Mouse (Mus musculus) right cerebral cortex, postnatal 14 days (tissue): ENCODE data around the gene Gm10260.

Source experiments
- DNase-seq: peaks from one replicate; pipeline ENCODE4 v3.0.0; 2022

Gene Gm10260

GRCm38 (mm10) chr13:97760532-97760931, at the start of gene Gm10260:
TSS of gene Gm10260 (minus strand) at chr13:97760632.
- DNase-seq: no peak

DNA sequence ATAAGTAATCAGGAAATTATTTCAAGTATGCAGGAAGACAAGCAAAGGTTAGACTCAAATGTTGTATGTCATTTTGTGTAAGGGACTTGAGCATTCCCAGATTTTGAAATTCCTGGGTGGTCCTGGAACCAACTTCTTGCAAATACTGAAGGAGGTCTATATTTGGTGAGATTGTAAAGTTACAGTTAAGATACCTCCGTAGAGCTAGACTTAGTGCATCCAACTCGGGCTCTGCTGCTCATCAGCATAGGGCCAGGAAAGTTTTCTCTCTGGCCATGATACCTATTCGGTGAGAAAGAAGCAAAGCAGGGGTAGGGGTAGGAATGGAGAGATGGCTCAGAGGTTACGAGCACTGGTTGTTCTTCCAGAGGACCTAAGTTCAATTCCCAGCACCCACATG, 49.4 kb upstream of the Gm10260 start:
- no peak for DNase-seq

DNA sequence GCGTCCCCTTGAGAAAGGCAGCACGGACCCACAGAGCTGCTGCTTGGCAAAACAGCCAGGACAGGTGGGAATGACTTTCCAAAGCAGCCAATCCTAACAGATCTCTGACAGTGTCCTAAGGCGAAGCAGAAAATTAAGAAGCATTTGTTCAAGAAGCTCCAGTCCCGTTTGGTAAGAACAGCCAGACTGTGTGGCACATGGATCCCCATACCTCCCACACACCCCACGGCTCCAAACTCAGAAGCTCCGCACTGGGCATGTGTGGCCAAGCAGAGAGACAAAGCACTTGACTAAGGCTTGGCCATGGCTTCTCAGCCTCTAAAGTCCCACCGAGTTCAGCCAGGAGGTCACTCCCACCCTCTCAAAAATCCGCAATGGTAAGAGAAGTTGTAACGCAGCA, 45.5 kb upstream of the Gm10260 start:
- DNase-seq: peak; percentile 15

DNA sequence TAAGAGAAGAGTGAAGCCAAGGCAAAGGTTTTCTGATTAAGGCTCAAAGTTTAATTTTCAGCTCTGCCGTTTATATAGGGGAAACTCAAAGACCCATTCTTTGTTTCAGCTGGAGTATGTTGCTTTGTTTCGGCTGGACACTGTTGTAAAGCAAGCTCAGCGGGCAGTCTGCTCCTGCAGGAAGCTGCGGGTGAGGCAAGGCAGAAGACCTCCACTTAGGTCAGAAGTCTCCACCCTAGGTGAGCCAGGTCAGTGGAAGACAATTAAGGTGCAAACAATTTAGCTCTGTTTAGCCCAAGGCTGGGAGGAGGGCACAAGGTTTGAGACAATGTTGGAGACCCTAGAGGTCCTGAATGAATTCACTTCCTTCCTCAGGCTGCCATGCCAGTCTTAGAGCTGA, 42.0 kb upstream of the Gm10260 start:
- no peak for DNase-seq

GRCm38 (mm10) chr13:97797462-97797861, 37.0 kb upstream of the Gm10260 start:
- DNase-seq: no peak

DNA sequence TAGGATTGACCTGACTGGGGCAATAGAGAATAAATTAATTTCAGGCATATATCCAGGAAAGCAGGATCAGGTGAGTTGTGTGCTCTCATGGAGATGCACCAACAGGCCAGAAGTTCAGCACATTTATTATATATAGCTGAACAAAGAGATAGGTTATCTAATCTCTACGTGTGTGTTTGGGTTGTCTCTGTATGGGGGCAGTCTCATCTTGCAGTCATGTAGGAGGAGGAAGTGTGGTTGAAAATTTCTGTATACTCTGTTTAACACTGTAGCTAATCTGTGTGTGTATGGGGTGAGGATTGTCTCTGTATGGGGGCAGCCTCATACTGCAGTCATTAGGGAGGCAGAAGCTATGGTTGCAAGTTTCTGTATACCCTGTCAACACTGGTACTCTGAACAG, 34.3 kb upstream of the Gm10260 start:
- DNase-seq: no peak

DNA sequence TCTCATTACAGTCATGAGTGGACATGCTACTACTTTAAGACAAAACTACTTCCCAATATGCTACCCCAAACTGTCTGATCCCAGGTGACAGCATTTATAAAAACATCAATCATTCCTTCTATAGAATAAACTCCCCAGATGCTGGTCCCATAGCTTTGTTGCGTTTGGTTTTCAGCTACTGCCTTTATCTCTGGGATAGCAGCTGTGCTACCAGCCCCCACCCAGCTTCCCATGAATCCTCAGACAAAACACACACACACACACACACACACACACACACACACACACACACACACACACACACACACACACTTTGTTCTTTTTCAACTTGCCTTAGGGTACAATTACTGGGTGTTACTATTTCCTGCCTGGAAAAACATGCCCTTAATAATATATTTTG, 33.5 kb upstream of the Gm10260 start:
- no peak for DNase-seq

GRCm38 (mm10) chr13:97791664-97792063, 31.2 kb upstream of the Gm10260 start:
- DNase-seq: no peak

- DNase-seq: no peak
Measured at GRCm38 (mm10) chr13:97789782-97790450, 29.5 kb upstream of the Gm10260 start.

DNA sequence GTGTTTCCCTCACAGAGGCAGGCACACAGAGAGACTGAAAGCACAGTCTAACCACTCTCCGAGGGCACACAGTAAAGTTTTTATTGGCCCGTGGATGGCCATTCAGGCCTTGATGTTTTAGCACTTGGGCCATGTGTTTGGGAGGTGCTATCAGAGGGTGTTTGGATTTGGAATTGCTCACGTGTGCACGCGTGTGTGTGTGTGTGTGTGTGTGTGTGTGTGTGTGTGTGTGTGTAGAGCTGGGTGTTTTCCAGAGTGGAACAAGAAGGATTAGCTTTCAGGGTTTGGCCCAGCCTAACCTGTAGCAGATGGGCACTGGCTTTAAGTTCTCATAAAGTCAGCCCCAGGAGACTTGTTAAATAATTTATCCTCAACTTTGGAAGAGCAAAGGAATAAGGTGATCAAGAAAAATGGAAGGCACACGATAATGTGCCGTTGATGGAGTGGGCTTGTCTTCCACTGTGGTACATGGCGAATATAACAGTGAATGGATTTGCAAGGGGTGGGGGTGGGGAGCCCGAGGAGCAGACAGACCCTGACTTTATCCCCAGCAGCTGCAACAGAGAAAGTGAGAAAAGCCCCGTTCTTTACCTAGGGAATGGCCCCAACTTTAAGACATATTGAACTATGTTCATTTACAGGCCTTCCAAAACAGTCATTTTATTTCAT, 24.9 kb upstream of the Gm10260 start:
- no peak for DNase-seq

GRCm38 (mm10) chr13:97783423-97784143, 23.2 kb upstream of the Gm10260 start:
- DNase-seq: no peak

- DNase-seq: no peak
Measured at GRCm38 (mm10) chr13:97782063-97782462, 21.6 kb upstream of the Gm10260 start.

DNA sequence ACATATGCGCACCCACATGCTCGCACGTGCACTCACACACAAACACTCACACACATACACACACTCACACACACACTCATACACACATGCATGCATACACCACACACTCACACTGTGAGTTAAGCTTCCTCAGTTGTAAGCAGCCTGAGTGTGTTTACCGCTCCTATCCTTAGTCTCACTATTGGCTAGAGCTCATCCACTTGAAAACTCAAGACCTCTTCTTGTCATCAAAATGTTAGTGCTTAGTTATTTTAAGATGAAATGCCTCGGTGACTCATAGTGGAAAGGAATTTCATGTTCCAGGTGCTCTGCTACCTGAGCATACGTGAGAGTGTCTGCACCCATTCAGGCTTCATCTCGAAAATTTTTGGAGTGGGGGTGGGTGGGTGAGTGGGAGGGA, 21.2 kb upstream of the Gm10260 start:
- DNase-seq: no peak

DNA sequence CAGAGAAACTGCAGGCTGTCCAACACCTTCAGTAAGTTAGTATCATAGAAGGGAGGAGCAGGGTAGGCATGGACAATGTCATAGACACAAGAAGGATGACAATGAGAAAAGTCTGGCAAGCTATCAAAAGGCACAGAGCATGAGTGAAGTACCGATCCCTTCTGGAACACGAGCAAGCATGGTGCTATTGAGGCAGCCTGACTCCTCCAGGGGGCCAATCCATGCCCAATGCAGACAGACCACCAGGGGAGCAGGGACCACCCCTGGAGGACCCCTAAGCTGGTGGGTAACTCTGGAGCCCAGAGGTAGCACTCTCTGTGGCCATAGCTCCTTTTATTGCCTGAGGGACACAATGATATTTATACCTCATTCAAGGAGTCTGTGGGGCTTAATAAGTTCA, 20.1 kb upstream of the Gm10260 start:
- DNase-seq: no peak

- no peak for DNase-seq
Measured at GRCm38 (mm10) chr13:97779657-97780445, 19.4 kb upstream of the Gm10260 start.

GRCm38 (mm10) chr13:97778698-97779194, 18.3 kb upstream of the Gm10260 start:
- no peak for DNase-seq

- DNase-seq: no peak
Measured at GRCm38 (mm10) chr13:97777667-97778066, 17.2 kb upstream of the Gm10260 start.

- DNase-seq: peak; percentile 26
Measured at GRCm38 (mm10) chr13:97776702-97777101, 16.3 kb upstream of the Gm10260 start.

DNA sequence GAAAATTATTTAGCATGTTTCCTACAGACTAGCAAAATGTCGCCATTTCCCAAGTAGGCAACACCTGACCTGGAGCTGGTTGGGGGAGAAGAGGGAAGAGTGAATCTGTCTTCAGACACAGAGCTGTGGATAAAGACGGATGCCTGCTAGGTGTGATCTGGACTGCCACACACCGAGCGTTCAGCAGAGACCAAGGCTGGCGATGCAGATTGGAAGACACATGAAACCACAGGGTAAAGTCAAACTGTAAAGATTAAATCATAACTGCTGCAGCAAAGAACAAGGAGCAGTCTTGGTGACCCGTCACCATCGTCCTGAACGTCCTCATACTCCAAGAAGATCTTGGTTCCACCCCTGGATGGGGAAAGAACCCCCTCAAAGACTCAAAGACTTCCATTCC, 15.5 kb upstream of the Gm10260 start:
- no peak for DNase-seq

DNA sequence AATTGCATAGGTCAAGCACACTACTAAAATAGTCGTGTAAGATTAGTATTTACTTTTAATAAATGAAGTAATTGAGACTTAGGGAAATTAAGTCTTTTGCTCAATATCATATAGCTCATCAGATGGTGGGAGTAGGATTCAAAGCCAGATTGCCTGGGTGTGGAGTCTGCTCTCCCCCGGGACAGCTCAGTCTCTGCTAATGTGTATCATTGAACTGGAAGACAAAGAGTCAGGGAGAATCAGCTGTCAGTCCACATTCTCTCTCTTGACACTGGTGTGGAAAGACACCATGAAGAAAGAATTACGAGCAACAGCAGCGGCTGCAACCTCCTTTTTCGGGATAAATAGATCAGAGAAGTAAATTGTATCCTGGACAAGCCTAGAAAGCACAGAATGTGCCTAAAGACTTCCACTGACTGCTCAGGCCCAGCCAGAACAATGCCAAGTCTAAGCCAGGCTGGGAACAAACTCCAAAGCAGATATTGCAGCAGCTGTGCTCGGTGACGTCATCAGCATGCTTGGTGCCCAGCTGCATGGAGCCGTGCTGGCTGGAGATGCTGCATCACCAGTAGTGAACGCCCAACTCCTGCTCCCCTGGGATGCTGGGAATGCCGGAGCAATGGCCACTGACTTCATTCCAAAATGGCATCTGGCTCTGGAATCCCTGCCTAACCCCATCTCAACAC, 14.5 kb upstream of the Gm10260 start:
- peak; percentile 34 for DNase-seq

DNA sequence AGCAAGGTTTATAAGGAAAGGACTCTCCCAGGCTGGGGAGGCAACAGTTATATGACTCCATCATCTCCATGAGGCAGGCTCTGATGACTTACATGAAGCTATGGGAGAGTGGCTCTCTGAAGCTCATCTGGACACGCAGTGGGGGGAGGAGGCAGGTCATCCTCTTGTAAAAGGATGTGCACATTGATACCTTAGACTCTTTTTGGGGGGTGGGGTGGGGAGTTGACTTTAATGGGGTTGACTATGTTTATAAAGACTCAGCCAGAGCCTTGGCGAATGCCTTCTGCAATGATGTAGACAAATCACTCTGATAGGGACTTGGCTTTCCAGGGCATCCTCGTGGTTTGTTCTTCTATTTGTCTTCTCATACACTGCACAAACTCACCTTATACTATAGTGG, 8.8 kb upstream of the Gm10260 start:
- DNase-seq: no peak

GRCm38 (mm10) chr13:97768803-97769202, 8.4 kb upstream of the Gm10260 start:
- no peak for DNase-seq
